Mouse (Mus musculus): Measurements from ENCODE around the gene Ankrd66. TPM values are rescaled to one million over a fixed set of nuclear protein-coding genes. Genes with fewer than 3 reads are reported as not detected.

Ankrd66 gene
- total RNA-seq, 1 experiment from 2014 or later: not detected

Other genes starting within 250 kb of the Ankrd66 start
- gene Adgrf5, start 183.2 kb downstream of the Ankrd66 start, total RNA-seq (2021): 151 and 182 TPM in 2 replicates
- gene Mep1a, start 40.8 kb downstream of the Ankrd66 start, total RNA-seq (2021): 0.15 TPM in 1 of 2 replicates, not detected in the other
- gene Pla2g7, start 24.5 kb upstream of the Ankrd66 start, total RNA-seq (2021): 23.3 and 26.2 TPM in 2 replicates
- not detected in 2 replicates for gene Tdrd6, start 86.7 kb upstream of the Ankrd66 start, total RNA-seq (2021)
- 3.1 and 4.6 TPM in 2 replicates for gene Slc25a27, start 123.6 kb upstream of the Ankrd66 start, total RNA-seq (2021)
- gene Cyp39a1, start 123.8 kb upstream of the Ankrd66 start, total RNA-seq (2021): 6.3 and 12.3 TPM in 2 replicates

Data from adrenal gland, postnatal 14 days (tissue).